Mouse (Mus musculus): Measurements from ENCODE around the gene Tsnax.

Gene Tsnax

GRCm38 (mm10) chr8:125043935-125044334 lies 31.1 kb downstream of the Tsnax start:
- no peak for DNase-seq (ENCODE audit: low spot score)

GRCm38 (mm10) chr8:125045760-125046159 lies 33.0 kb downstream of the Tsnax start:
- DNase-seq (ENCODE audit: low spot score): no peak

- no peak for DNase-seq (ENCODE audit: low spot score)
These were observed 36.4 kb downstream of the Tsnax start for GRCm38 (mm10) chr8:125049051-125049750.

- no peak for DNase-seq (ENCODE audit: low spot score)
These were observed 37.0 kb downstream of the Tsnax start for GRCm38 (mm10) chr8:125049826-125050225.

GRCm38 (mm10) chr8:125052026-125052425 lies 39.2 kb downstream of the Tsnax start:
- no peak for DNase-seq (ENCODE audit: low spot score)

- no peak for DNase-seq (ENCODE audit: low spot score)
These were observed 41.0 kb downstream of the Tsnax start, which contains the start of gene Disc1 for GRCm38 (mm10) chr8:125053505-125054435. Disc1 (plus strand) TSS chr8:125054195.

DNA sequence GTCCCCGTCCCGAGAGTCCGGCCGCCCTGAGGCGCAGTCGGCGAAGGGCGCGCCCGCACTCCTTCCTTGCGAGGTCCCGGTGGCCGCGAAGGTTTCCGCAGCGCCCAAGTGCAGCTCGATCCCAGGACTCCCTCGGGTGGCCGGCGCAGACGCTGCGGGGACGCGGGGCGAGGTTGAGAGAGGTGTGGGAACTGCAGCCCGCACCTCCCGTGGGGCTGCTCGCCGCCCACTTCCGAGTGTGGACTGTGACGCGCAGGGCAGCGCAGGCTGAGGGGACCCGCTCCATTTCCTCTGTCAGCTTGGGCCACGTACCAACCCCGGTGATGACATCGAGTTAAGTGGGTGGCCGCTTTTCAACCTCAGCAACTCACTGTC lies 41.6 kb downstream of the Tsnax start:
- no peak for DNase-seq (ENCODE audit: low spot score)

GRCm38 (mm10) chr8:125060904-125061303 lies 48.1 kb downstream of the Tsnax start:
- DNase-seq (ENCODE audit: low spot score): no peak

DNA sequence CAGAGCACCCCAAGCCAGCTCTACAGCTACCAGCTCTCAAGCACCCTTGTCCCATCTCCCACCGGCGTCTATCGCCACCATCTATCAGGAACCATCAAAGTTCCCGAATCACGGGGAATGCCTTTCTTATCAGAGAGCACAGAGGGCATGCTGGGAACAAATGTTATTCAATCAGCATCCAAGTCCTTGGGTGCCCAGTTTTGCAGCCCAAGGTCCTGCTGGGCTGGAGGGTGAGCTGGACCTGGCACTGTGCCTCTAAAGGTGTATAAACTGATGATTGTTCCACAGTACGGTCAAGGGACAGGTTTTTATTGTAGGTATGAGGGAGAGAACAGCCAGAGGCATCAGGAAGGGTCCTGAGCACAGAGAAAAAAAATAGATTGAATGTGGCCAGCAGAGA lies 52.8 kb downstream of the Tsnax start:
- DNase-seq (ENCODE audit: low spot score): no peak

GRCm38 (mm10) chr8:125066913-125067595 lies 54.3 kb downstream of the Tsnax start:
- no peak for DNase-seq (ENCODE audit: low spot score)

- no peak for DNase-seq (ENCODE audit: low spot score)
These were observed 54.8 kb downstream of the Tsnax start for GRCm38 (mm10) chr8:125067596-125067960.

DNA sequence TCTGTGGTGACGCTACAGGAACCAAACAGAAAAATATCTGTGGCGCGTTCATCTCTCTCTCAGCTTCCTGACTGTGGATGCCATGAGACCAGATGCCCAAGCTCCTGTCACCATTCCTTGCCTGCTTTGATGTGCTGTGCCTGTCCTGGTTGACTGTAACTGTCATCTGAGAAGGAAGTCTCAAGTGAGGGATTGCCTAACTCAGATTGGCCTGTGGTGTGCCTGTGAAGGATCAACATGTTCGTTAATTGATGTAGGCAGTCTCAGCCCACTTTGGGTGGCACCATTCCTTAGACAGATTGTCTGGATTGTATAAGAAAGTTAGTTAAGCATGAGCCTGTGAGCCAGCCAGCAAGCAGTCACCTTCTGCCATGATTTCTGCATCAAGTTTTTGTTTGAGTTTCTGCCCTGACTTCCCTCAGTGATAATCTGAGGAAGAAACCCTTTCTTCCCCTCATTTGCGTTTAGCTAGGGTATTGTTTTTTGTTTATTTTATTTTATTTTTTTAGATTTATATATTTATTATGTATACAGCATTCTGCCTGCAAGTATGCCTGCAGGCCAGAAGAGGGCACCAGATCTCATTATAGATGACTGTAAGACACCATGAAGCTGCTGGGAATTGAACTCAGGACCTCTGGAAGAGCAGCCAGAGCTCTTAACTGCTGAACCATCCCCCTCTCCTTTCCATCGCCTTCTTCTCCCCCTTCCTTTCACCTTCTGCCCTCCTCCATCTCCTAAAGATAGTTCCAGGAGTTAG lies 55.5 kb downstream of the Tsnax start:
- no peak for DNase-seq (ENCODE audit: low spot score)

DNA sequence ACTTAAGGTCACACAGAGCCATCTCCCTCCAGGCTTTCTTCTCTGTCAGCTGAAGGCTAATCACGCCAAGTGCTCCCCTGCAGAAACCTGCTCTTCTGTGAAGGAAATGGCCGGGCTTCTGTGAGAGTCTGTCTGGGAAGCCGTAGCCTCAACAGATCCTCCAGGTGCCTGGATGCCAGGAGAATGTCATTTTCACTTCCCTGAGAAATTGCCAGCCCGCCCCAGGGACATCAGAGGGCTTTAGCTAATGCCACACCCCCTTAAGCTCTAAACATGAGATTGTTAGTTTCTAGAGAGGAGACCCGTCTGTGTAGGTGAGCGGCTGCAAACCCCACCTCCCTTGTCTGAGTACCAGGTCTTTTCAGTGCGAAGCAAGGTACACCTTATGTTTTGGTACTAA lies 56.5 kb downstream of the Tsnax start:
- no peak for DNase-seq (ENCODE audit: low spot score)

DNA sequence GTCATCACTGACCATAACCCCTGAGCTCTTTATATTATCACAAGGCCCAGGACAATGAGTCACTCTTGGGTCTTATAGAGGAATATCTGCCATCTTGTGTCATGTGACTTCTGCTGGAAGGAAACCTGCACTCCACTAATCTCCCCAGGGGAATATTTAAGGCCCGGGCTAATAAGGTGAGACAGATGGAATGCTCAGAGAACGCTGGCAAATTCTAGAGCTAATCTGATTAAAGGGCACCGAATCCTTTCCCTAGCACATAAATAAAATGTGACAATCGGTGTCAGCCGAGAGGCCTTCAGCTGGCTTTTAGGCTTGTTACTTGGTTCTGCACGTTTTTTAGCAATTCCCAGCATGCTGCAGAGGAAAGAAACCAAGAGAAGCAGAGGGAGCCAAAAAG lies 56.9 kb downstream of the Tsnax start:
- DNase-seq (ENCODE audit: low spot score): no peak

DNA sequence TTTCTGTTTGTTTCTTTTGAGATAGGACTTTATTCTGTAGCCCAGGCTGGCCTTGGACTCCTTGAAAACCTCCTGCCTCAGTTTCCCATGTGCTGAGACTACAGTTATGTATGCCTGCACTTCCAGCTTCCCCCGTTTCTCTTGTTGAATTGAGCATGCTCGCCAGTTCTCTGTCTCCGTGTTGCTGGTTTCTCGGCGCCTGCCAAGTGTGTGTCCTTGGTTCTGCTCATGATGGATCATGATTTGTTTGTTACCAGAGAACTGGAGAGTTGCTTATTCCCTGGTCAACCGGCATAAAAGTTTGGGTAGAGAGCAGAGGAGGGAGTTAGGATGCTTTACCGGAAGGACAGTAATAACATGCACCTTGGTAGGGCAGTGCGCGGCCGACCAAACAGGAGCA lies 61.3 kb downstream of the Tsnax start:
- DNase-seq (ENCODE audit: low spot score): no peak

DNA sequence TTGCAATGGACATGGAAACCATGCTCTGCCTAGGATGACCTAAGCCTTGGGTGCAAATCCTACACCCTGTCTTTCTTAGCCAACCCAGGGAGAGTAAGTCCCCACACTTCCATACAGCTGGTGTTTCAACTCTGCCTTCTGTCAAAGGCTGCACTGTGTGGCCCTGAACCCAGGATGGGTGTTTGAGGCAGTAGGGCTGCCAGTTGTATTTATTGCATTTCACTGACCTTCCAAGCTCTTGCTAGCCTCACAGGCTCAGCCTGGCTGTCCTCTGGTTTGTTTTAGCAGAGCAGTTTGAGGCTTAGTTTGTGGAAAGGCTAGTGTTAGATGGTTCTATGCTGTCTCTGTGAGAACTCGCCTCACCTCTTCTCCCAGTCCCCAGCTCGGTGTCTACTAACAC lies 61.8 kb downstream of the Tsnax start:
- no peak for DNase-seq (ENCODE audit: low spot score)

- no peak for DNase-seq (ENCODE audit: low spot score)
These were observed 62.6 kb downstream of the Tsnax start for GRCm38 (mm10) chr8:125075389-125075788.

DNA sequence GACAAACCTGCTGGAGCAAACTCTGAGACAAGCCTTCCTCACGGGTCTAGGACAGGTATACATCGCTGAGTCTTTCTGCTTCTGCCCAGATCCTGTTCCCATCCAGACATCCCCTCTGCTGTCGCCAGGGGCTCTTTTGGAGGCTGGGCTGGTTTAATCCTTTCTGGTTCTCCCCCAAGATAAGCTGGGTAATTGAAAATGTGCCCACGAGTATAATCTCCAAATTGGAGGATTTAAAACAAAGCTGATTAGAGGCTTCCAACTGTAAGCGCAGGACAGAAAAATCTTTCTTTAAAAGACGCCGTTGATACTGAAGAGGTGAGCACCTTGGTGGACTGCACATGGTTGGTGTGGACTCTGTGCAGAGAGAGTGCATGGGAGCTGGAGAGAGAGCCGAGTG lies 64.5 kb downstream of the Tsnax start:
- DNase-seq (ENCODE audit: low spot score): no peak

- DNase-seq (ENCODE audit: low spot score): no peak
These were observed 66.1 kb downstream of the Tsnax start for GRCm38 (mm10) chr8:125078771-125079384.

DNA sequence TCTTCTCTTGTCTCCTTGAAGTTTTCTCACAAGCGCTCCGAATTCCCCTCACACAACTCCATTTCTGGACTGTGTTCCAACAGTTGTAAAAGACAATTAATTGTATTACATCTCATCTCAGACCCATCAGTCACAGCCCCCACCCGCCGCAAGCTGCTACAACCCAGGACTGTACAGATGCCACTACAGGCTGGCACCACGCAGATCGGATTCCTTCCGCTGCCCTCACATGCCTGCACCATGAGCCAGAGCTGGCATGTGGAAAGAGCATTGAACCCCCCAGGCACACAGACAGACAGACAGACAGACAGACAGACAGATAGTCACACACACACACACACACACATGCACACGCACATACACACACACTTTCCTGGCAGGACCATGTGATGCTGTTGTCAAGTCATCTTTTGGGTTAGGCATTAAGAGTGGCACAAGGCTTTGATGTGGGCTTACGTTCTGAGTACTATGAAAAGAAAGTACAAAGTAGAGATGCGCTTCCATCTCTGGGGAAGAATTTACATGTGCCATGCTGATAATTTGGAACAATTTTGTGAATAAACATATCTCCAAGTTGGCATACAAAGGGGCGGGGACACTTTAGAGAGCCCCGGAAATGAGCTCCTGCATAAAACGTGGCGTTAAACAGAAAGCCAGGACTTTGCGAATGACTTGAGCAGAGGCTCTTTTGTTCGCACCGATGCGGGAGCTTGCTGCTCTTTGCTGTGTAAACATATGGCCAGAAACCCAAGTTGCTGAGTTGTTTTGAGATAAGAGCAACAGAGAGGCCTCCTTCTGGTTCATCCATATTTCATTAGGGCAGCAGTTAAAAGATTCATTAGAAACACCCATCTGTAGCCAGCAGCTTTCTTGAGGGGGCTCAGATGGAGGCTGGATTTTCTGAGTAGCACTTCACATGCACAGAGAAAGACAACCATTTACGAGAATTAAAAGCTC lies 67.9 kb downstream of the Tsnax start:
- DNase-seq (ENCODE audit: low spot score): no peak

Measured in ovary, adult 18-20 months (tissue).